ENCODE assay signal across 38 mouse cellular contexts in the genomic region with DNA sequence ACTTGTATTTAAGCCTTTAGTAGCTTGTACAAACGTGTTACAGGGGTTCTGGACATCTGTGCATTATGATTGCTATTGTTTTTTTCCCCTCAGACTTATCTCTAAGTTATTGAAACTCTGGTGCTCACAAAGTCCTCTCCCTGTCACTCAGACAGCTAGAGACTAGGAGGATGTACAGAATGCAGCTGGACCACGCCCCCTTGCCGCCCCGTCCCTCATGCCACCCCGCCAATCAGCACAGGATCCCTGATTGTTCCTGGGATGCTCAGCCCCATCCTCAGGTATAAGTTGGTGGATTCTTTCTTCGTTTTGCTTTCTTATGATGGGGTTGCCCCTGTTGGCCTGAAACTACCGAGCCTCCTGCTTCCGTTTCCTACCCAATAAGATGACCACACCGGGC. TPM values are rescaled to one million over a fixed set of nuclear protein-coding genes. Genes with fewer than 3 reads are reported as not detected.
A peak's percentile ranks its signal among the peaks of the same experiment; 100 is the strongest.
DNase-seq lines count a peak whose midpoint lies in the region; ATAC-seq and TF ChIP-seq lines count a peak whose summit lies in the region.
"Had no signal": no experiment of that assay in that cellular context is flagged by ENCODE, and none has a peak within 500 bp of the region (broad histone marks: within the 10 kb centered on the region; RNA-seq: fewer than 3 reads in every experiment).

No protein-coding gene starts in this region.

- no peak for ATAC-seq in forebrain, embryonic 12.5 days (ENCODE audit: low FRiP score)
- ATAC-seq in forebrain, embryonic 15.5 days (replicated peaks): no peak
- ATAC-seq in hindbrain, embryonic 15.5 days (ENCODE audit: low FRiP score, low read depth): no peak
- ATAC-seq in hindbrain, embryonic 12.5 days (ENCODE audit: low FRiP score): no peak
- ATAC-seq in kidney, postnatal 0 days (replicated peaks; ENCODE audit: low FRiP score, low read depth): peak; percentile 17; the same call in 1 of the 2 replicates
- ATAC-seq in megakaryocyte progenitor cell, adult 5-6 weeks (replicated peaks; ENCODE audit: poor library complexity): no peak
- ATAC-seq: forebrain, postnatal 0 days; inflammation-experienced regulatory T-cells, adult 6 months had no signal

- no peak for TF ChIP-seq RAD21 in CH12.LX (IDR thresholded peaks at IDR 0.05; ENCODE audit: low read depth, low read length)

- peak overlapping the region; percentile 13; the same call in 1 of the 2 replicates for H3K4me2 ChIP-seq in forebrain, embryonic 12.5 days
- no peak overlapping the region for H3K4me2 ChIP-seq in forebrain, embryonic 15.5 days (replicated peaks)
- H3K4me2 ChIP-seq in hindbrain, embryonic 15.5 days: peak overlapping the region; percentile 18; the same call in 1 of the 2 replicates
- no peak overlapping the region for H3K4me2 ChIP-seq in hindbrain, embryonic 12.5 days (replicated peaks)
- no peak overlapping the region for H3K4me2 ChIP-seq in kidney, postnatal 0 days (ENCODE audit: low read length)
- H3K4me2 ChIP-seq in CH12.LX (ENCODE audit: insufficient read depth, low read depth, poor library complexity, severe bottlenecking): 0 out of 2 replicates have a peak overlapping the region, but pooled peaks have one; percentile 35
- H3K4me2 ChIP-seq: embryonic facial prominence, embryonic 12.5 days; limb, embryonic 13.5 days; liver, embryonic 11.5 days; lung, embryonic 15.5 days; neural tube, embryonic 13.5 days had no signal

- no peak for TF ChIP-seq POLR2A in CH12.LX (IDR thresholded peaks at IDR 0.05; ENCODE audit: low read depth, low read length)

- dilution Hi-C loops in CH12.LX (cut with MboI; ENCODE audit: extremely low pct_ligation_motif_present, extremely low pct_unique_long_range_greater_than_20kb, low sequenced_read_pairs): no loop called here

- H3K79me2 ChIP-seq in CH12.LX (replicated peaks; ENCODE audit: control insufficient read depth, extremely low read depth, insufficient read depth, poor library complexity, severe bottlenecking): no peaks in the 10 kb centered on the region

- in situ Hi-C loops in CH12.LX (cut with MboI; ENCODE audit: low pct_ligation_motif_present, low pct_unique_long_range_greater_than_20kb, low sequenced_read_pairs): loop anchor here (25.0 kb wide), 1 partner anchor 349 kb away; a partner anchor contains a TSS

- no peak for TF ChIP-seq CTCF in kidney, postnatal 0 days (IDR thresholded peaks at IDR 0.05; ENCODE audit: low read depth)
- TF ChIP-seq CTCF in CH12.LX (conservative IDR thresholded peaks at IDR 0.05 in 1 of 2, IDR thresholded peaks at IDR 0.05 in 1 of 2; ENCODE audit: low read depth in 2 of 2, low read length in 2 of 2): no peak

- no peaks in the 10 kb centered on the region; the same call in 1 of the 2 replicates for H3K9me3 ChIP-seq in forebrain, embryonic 12.5 days
- H3K9me3 ChIP-seq in forebrain, embryonic 15.5 days: no peaks in the 10 kb centered on the region
- H3K9me3 ChIP-seq in hindbrain, embryonic 15.5 days: no peaks in the 10 kb centered on the region
- H3K9me3 ChIP-seq in hindbrain, embryonic 12.5 days (replicated peaks): no peaks in the 10 kb centered on the region
- no peaks in the 10 kb centered on the region for H3K9me3 ChIP-seq in kidney, postnatal 0 days (replicated peaks; ENCODE audit: low read length)
- H3K9me3 ChIP-seq in CH12.LX (replicated peaks; ENCODE audit: low read length): no peaks in the 10 kb centered on the region
- H3K9me3 ChIP-seq: embryonic facial prominence, embryonic 12.5 days; forebrain, embryonic 10.5 days; limb, embryonic 13.5 days; lung, embryonic 15.5 days had no signal

- no peaks in the 10 kb centered on the region for H3K27me3 ChIP-seq in forebrain, embryonic 12.5 days
- no peaks in the 10 kb centered on the region for H3K27me3 ChIP-seq in forebrain, embryonic 15.5 days
- no peaks in the 10 kb centered on the region for H3K27me3 ChIP-seq in hindbrain, embryonic 15.5 days
- H3K27me3 ChIP-seq in hindbrain, embryonic 12.5 days: no peaks in the 10 kb centered on the region
- H3K27me3 ChIP-seq in kidney, postnatal 0 days (ENCODE audit: insufficient read depth, low read length): no peaks in the 10 kb centered on the region
- no peaks in the 10 kb centered on the region for H3K27me3 ChIP-seq in CH12.LX (replicated peaks)
- H3K27me3 ChIP-seq: embryonic facial prominence, embryonic 12.5 days; limb, embryonic 13.5 days; lung, embryonic 15.5 days; neural tube, embryonic 13.5 days; Patski had no signal

- no peaks in the 10 kb centered on the region for H3K4me1 ChIP-seq in forebrain, embryonic 12.5 days
- H3K4me1 ChIP-seq in forebrain, embryonic 15.5 days: no peaks in the 10 kb centered on the region
- no peaks in the 10 kb centered on the region for H3K4me1 ChIP-seq in hindbrain, embryonic 15.5 days (replicated peaks)
- no peaks in the 10 kb centered on the region for H3K4me1 ChIP-seq in hindbrain, embryonic 12.5 days
- no peaks in the 10 kb centered on the region for H3K4me1 ChIP-seq in kidney, postnatal 0 days (replicated peaks; ENCODE audit: insufficient read depth, low read length)
- peaks cover 4 to 9% of the 10 kb centered on the region in 2 experiments; a peak in 2 of 4 replicates for H3K4me1 ChIP-seq in CH12.LX (ENCODE audit: control insufficient read depth in 1 of 2, insufficient read depth in 2 of 2)
- H3K4me1 ChIP-seq: embryonic facial prominence, embryonic 12.5 days; limb, embryonic 13.5 days; lung, embryonic 15.5 days; neural tube, embryonic 13.5 days had no signal

- no peak overlapping the region for H3K4me3 ChIP-seq in forebrain, embryonic 12.5 days (replicated peaks)
- no peak overlapping the region for H3K4me3 ChIP-seq in forebrain, embryonic 15.5 days
- H3K4me3 ChIP-seq in hindbrain, embryonic 15.5 days: no peak overlapping the region
- H3K4me3 ChIP-seq in hindbrain, embryonic 12.5 days: no peak overlapping the region
- H3K4me3 ChIP-seq in kidney, postnatal 0 days (replicated peaks; ENCODE audit: low read depth, low read length): no peak overlapping the region
- H3K4me3 ChIP-seq in CH12.LX (replicated peaks in 1 of 3; ENCODE audit: low read depth in 2 of 3, low read length in 2 of 3, poor library complexity in 1 of 3): no peak overlapping the region
- H3K4me3 ChIP-seq: embryonic facial prominence, embryonic 12.5 days; forebrain, embryonic 10.5 days; limb, embryonic 13.5 days; lung, embryonic 15.5 days; neural tube, embryonic 13.5 days had no signal

- WGBS in forebrain, embryonic 12.5 days: 22% methylated on average over 9 of the region's 9 CpGs
- WGBS in forebrain, embryonic 15.5 days: 34% methylated on average over 9 of the region's 9 CpGs
- WGBS in hindbrain, embryonic 15.5 days: 33% methylated on average over 9 of the region's 9 CpGs
- 37% methylated on average over 9 of the region's 9 CpGs for WGBS in hindbrain, embryonic 12.5 days
- 39% methylated on average over 9 of the region's 9 CpGs for WGBS in kidney, postnatal 0 days

- DNase-seq in kidney, postnatal 0 days (ENCODE audit: low spot score): no peak
- DNase-seq in kidney, postnatal 4 days: no peak
- DNase-seq in CH12.LX (ENCODE audit: extremely low read depth): no peak
- DNase-seq: adrenal gland, postnatal 14 days; cerebellum, adult 11 months; cerebellum, adult 9-10 months; cerebellum, postnatal 36 days; forebrain, postnatal 0 days; right cerebral cortex, postnatal 14 days had no signal

- no peak overlapping the region for H3K9ac ChIP-seq in forebrain, embryonic 12.5 days
- no peak overlapping the region for H3K9ac ChIP-seq in forebrain, embryonic 15.5 days (replicated peaks)
- no peak overlapping the region for H3K9ac ChIP-seq in hindbrain, embryonic 15.5 days
- no peak overlapping the region for H3K9ac ChIP-seq in hindbrain, embryonic 12.5 days
- no peak overlapping the region for H3K9ac ChIP-seq in kidney, postnatal 0 days (ENCODE audit: low read depth, low read length)
- H3K9ac ChIP-seq in CH12.LX (ENCODE audit: insufficient read depth, low read depth): no peak overlapping the region
- H3K9ac ChIP-seq: embryonic facial prominence, embryonic 12.5 days; forebrain, postnatal 0 days; limb, embryonic 13.5 days; lung, embryonic 15.5 days; neural tube, embryonic 13.5 days had no signal

- H3K27ac ChIP-seq in forebrain, embryonic 12.5 days: no peak overlapping the region
- no peak overlapping the region for H3K27ac ChIP-seq in forebrain, embryonic 15.5 days (replicated peaks)
- no peak overlapping the region for H3K27ac ChIP-seq in hindbrain, embryonic 15.5 days (replicated peaks)
- H3K27ac ChIP-seq in hindbrain, embryonic 12.5 days: no peak overlapping the region
- H3K27ac ChIP-seq in kidney, postnatal 0 days: 0 out of 2 replicates have a peak overlapping the region, but pooled peaks have one; percentile 13
- H3K27ac ChIP-seq in CH12.LX (ENCODE audit: insufficient read depth, low read depth): no peak overlapping the region
- H3K27ac ChIP-seq: embryonic facial prominence, embryonic 12.5 days; forebrain, embryonic 10.5 days; limb, embryonic 13.5 days; lung, embryonic 15.5 days; neural tube, embryonic 13.5 days had no signal

- H3K36me3 ChIP-seq in forebrain, embryonic 12.5 days (replicated peaks): no peaks in the 10 kb centered on the region
- H3K36me3 ChIP-seq in forebrain, embryonic 15.5 days: no peaks in the 10 kb centered on the region
- H3K36me3 ChIP-seq in hindbrain, embryonic 15.5 days: no peaks in the 10 kb centered on the region
- no peaks in the 10 kb centered on the region for H3K36me3 ChIP-seq in hindbrain, embryonic 12.5 days
- H3K36me3 ChIP-seq in kidney, postnatal 0 days (ENCODE audit: insufficient read depth, low read length): no peaks in the 10 kb centered on the region
- no peaks in the 10 kb centered on the region for H3K36me3 ChIP-seq in CH12.LX (replicated peaks in 1 of 2; ENCODE audit: control insufficient read depth in 1 of 2, insufficient read depth in 1 of 2, low read length in 1 of 2)
- H3K36me3 ChIP-seq: embryonic facial prominence, embryonic 12.5 days; forebrain, embryonic 10.5 days; G1E; limb, embryonic 13.5 days; lung, embryonic 15.5 days; neural tube, embryonic 13.5 days had no signal

- no peak for TF ChIP-seq EP300 in CH12.LX (IDR thresholded peaks at IDR 0.05; ENCODE audit: low read length)

RNA-seq across cellular contexts. Expression of a gene that starts 0.8 kb away (rescaled TPM):
- polyA plus RNA-seq in forebrain, embryonic 12.5 days (2016; fragmentation: Nextera tagmentation; extraction: Ambion mirVana): not detected in 2 replicates
- not detected in 2 replicates for polyA plus RNA-seq in forebrain, embryonic 15.5 days (2015; fragmentation: Nextera tagmentation; extraction: Ambion mirVana)
- polyA plus RNA-seq in hindbrain, embryonic 15.5 days (2015; fragmentation: Nextera tagmentation; extraction: Ambion mirVana): not detected in 2 replicates
- polyA plus RNA-seq in hindbrain, embryonic 12.5 days (2016; fragmentation: Nextera tagmentation; extraction: Ambion mirVana): not detected in 2 replicates
- 2.0 and 2.8 TPM in 2 replicates for polyA plus RNA-seq in kidney, postnatal 0 days (2015; fragmentation: Nextera tagmentation; extraction: Ambion mirVana)
- total RNA-seq in CH12.LX (2012; rRNA removed) (not detected in 2 replicates), CH12.LX (2014; rRNA removed) (not detected in 2 replicates)
- not detected in 2 replicates for polyA plus RNA-seq in CH12.LX (2012; ENCODE audit: insufficient read length, low read depth)
- total RNA-seq in megakaryocyte progenitor cell, adult 5-6 weeks (2015): not detected in 2 replicates
- total RNA-seq in megakaryocyte progenitor cell, adult 5-6 weeks (2017): not detected in 2 replicates
- total RNA-seq: adrenal gland, postnatal 14 days; forebrain, postnatal 0 days; gastrocnemius, adult 8-10 months; gastrocnemius, postnatal 4 days; heart, adult 8-10 months; hematopoietic stem cell, adult 5-6 weeks; layer of hippocampus, adult 8-10 months; layer of hippocampus, postnatal 25 days; left cerebral cortex, adult 8-10 months; left cerebral cortex, postnatal 36 days; megakaryocyte, adult 5-6 weeks had no signal
- polyA plus RNA-seq: C2C12; embryonic facial prominence, embryonic 12.5 days; forebrain, embryonic 10.5 days; G1E; heart, embryonic 16.5 days; inflammation-experienced regulatory T-cells, adult 6 months; limb, embryonic 13.5 days; liver, embryonic 11.5 days; liver, embryonic 16.5 days; lung, embryonic 15.5 days; neural tube, embryonic 13.5 days; Patski; small intestine, adult 2 months; stomach, embryonic 14.5 days; testis, adult 2 months had no signal

RNA-seq across cellular contexts. Expression of a gene that starts 10.2 kb away (rescaled TPM):
- 0.18 and 0.19 TPM in 2 replicates for polyA plus RNA-seq in forebrain, embryonic 12.5 days (2016; fragmentation: Nextera tagmentation; extraction: Ambion mirVana)
- polyA plus RNA-seq in forebrain, embryonic 15.5 days (2015; fragmentation: Nextera tagmentation; extraction: Ambion mirVana): 0.36 and 0.40 TPM in 2 replicates
- 0.84 and 1.4 TPM in 2 replicates for polyA plus RNA-seq in hindbrain, embryonic 15.5 days (2015; fragmentation: Nextera tagmentation; extraction: Ambion mirVana)
- 0.46 TPM in 1 of 2 replicates, not detected in the other for polyA plus RNA-seq in hindbrain, embryonic 12.5 days (2016; fragmentation: Nextera tagmentation; extraction: Ambion mirVana)
- polyA plus RNA-seq in kidney, postnatal 0 days (2015; fragmentation: Nextera tagmentation; extraction: Ambion mirVana): 0.83 and 1.4 TPM in 2 replicates
- total RNA-seq in CH12.LX (2012; rRNA removed) (15.6 and 18.3 TPM in 2 replicates), CH12.LX (2014; rRNA removed) (35.1 and 38.2 TPM in 2 replicates)
- polyA plus RNA-seq in CH12.LX (2012; ENCODE audit: insufficient read length, low read depth): 15.3 and 16.4 TPM in 2 replicates
- 9.2 and 14.6 TPM in 2 replicates for total RNA-seq in megakaryocyte progenitor cell, adult 5-6 weeks (2015)
- total RNA-seq in megakaryocyte progenitor cell, adult 5-6 weeks (2017): 20.7 and 22.2 TPM in 2 replicates
- total RNA-seq: gastrocnemius, adult 8-10 months had no signal
- polyA plus RNA-seq: C2C12, Patski had no signal

RNA-seq across cellular contexts. Expression of a gene that starts 22.5 kb away (rescaled TPM):
- 1.6 and 1.7 TPM in 2 replicates for polyA plus RNA-seq in forebrain, embryonic 12.5 days (2016; fragmentation: Nextera tagmentation; extraction: Ambion mirVana)
- polyA plus RNA-seq in forebrain, embryonic 15.5 days (2015; fragmentation: Nextera tagmentation; extraction: Ambion mirVana): 2.6 and 3.8 TPM in 2 replicates
- polyA plus RNA-seq in hindbrain, embryonic 15.5 days (2015; fragmentation: Nextera tagmentation; extraction: Ambion mirVana): 5.0 TPM in 2 replicates
- polyA plus RNA-seq in hindbrain, embryonic 12.5 days (2016; fragmentation: Nextera tagmentation; extraction: Ambion mirVana): 3.7 and 4.4 TPM in 2 replicates
- polyA plus RNA-seq in kidney, postnatal 0 days (2015; fragmentation: Nextera tagmentation; extraction: Ambion mirVana): 6.7 and 7.5 TPM in 2 replicates
- total RNA-seq in CH12.LX (2012; rRNA removed): 1.6 and 2.2 TPM in 2 replicates
- total RNA-seq in CH12.LX (2014; rRNA removed): 0.44 and 1.2 TPM in 2 replicates
- 0.97 and 1.2 TPM in 2 replicates for polyA plus RNA-seq in CH12.LX (2012; ENCODE audit: insufficient read length, low read depth)
- 1.8 and 2.0 TPM in 2 replicates for total RNA-seq in megakaryocyte progenitor cell, adult 5-6 weeks (2015)
- total RNA-seq in megakaryocyte progenitor cell, adult 5-6 weeks (2017): 1.3 and 1.4 TPM in 2 replicates
- total RNA-seq: hematopoietic stem cell, adult 5-6 weeks had no signal
- polyA plus RNA-seq: G1E had no signal

RNA-seq across cellular contexts. Expression of a gene that starts 22.6 kb away (rescaled TPM):
- polyA plus RNA-seq in forebrain, embryonic 12.5 days (2016; fragmentation: Nextera tagmentation; extraction: Ambion mirVana): 8.3 and 9.1 TPM in 2 replicates
- 8.9 and 10.0 TPM in 2 replicates for polyA plus RNA-seq in forebrain, embryonic 15.5 days (2015; fragmentation: Nextera tagmentation; extraction: Ambion mirVana)
- polyA plus RNA-seq in hindbrain, embryonic 15.5 days (2015; fragmentation: Nextera tagmentation; extraction: Ambion mirVana): 16.4 and 17.6 TPM in 2 replicates
- polyA plus RNA-seq in hindbrain, embryonic 12.5 days (2016; fragmentation: Nextera tagmentation; extraction: Ambion mirVana): 17.8 and 18.7 TPM in 2 replicates
- polyA plus RNA-seq in kidney, postnatal 0 days (2015; fragmentation: Nextera tagmentation; extraction: Ambion mirVana): 41.4 and 48.2 TPM in 2 replicates
- total RNA-seq in CH12.LX (2012; rRNA removed) (0.92 and 1.9 TPM in 2 replicates), CH12.LX (2014; rRNA removed) (1.8 and 2.5 TPM in 2 replicates)
- polyA plus RNA-seq in CH12.LX (2012; ENCODE audit: insufficient read length, low read depth): 1.1 and 1.6 TPM in 2 replicates
- total RNA-seq in megakaryocyte progenitor cell, adult 5-6 weeks (2015): 4.8 and 7.1 TPM in 2 replicates
- total RNA-seq in megakaryocyte progenitor cell, adult 5-6 weeks (2017): 1.7 and 2.4 TPM in 2 replicates
- polyA plus RNA-seq: G1E had no signal

RNA-seq across cellular contexts. Expression of a gene that starts 33.1 kb away (rescaled TPM):
- not detected in 2 replicates for polyA plus RNA-seq in forebrain, embryonic 12.5 days (2016; fragmentation: Nextera tagmentation; extraction: Ambion mirVana)
- polyA plus RNA-seq in forebrain, embryonic 15.5 days (2015; fragmentation: Nextera tagmentation; extraction: Ambion mirVana): 0.23 and 0.26 TPM in 2 replicates
- 0.54 and 0.96 TPM in 2 replicates for polyA plus RNA-seq in hindbrain, embryonic 15.5 days (2015; fragmentation: Nextera tagmentation; extraction: Ambion mirVana)
- 0.72 TPM in 1 of 2 replicates, not detected in the other for polyA plus RNA-seq in hindbrain, embryonic 12.5 days (2016; fragmentation: Nextera tagmentation; extraction: Ambion mirVana)
- polyA plus RNA-seq in kidney, postnatal 0 days (2015; fragmentation: Nextera tagmentation; extraction: Ambion mirVana): 0.51 and 1.0 TPM in 2 replicates
- total RNA-seq in CH12.LX (2012; rRNA removed) (0.17 TPM in 1 of 2 replicates, not detected in the other), CH12.LX (2014; rRNA removed) (not detected in 2 replicates)
- not detected in 2 replicates for polyA plus RNA-seq in CH12.LX (2012; ENCODE audit: insufficient read length, low read depth)
- total RNA-seq in megakaryocyte progenitor cell, adult 5-6 weeks (2015): not detected in 2 replicates
- not detected in 2 replicates for total RNA-seq in megakaryocyte progenitor cell, adult 5-6 weeks (2017)
- total RNA-seq: adrenal gland, postnatal 14 days; forebrain, postnatal 0 days; gastrocnemius, adult 8-10 months; gastrocnemius, postnatal 4 days; hematopoietic stem cell, adult 5-6 weeks; megakaryocyte, adult 5-6 weeks had no signal
- polyA plus RNA-seq: C2C12; embryonic facial prominence, embryonic 12.5 days; forebrain, embryonic 10.5 days; G1E; inflammation-experienced regulatory T-cells, adult 6 months; liver, embryonic 11.5 days; Patski had no signal

Comparison
In these comparisons a context has a peak if more than half of its experiments do, and no peak if none do; other contexts are left out.
1. H3K4me2 ChIP-seq: peak in forebrain, embryonic 12.5 days (single experiment), hindbrain, embryonic 15.5 days (single experiment) and CH12.LX (single experiment); none in forebrain, embryonic 15.5 days (single experiment), hindbrain, embryonic 12.5 days (single experiment) and kidney, postnatal 0 days (single experiment).